Mouse (Mus musculus): ENCODE data around the gene Jagn1. TPM values are rescaled to one million over a fixed set of nuclear protein-coding genes. Genes with fewer than 3 reads are reported as not detected.

Jagn1 gene
- polyA plus RNA-seq, 1 experiment from 2014 or later, result 104 TPM

- WGBS, result 55% methylated on average over 10 of the region's 10 CpGs
Measured at GRCm38 (mm10) chr6:113457952-113458534, 15.7 kb downstream of the Jagn1 start, which contains the start of gene Il17re. Gene Il17re, plus strand, starts transcription at chr6:113458484.

GRCm38 (mm10) chr6:113458635-113459034 is 16.3 kb downstream of the Jagn1 start:
- WGBS, result 51% methylated on average over 10 of the region's 10 CpGs
- Histone ChIP-seq H3K27ac (peak overlapping the region; percentile 60; the same call in 1 of the 2 replicates), H3K4me1 (0 out of 2 replicates have a peak, but pooled peaks cover 7% of the 10 kb centered on the region), H3K9ac (no peak overlapping the region), H3K4me2 (peak overlapping the region; percentile 34; the same call in 1 of the 2 replicates), H3K4me3 (replicated peaks) (peak overlapping the region; percentile 10; the same call in 1 of the 2 replicates), H3K27me3 (no peaks in the 10 kb centered on the region; the same call in 1 of the 2 replicates), H3K9me3 (replicated peaks) (no peaks in the 10 kb centered on the region), H3K36me3 (no peaks in the 10 kb centered on the region)
- peak; percentile 67; the same call in 1 of the 2 replicates for ATAC-seq (replicated peaks; ENCODE audit: low FRiP score)

More at GRCm38 (mm10) chr6:113457952-113458534, 15.7 kb downstream of the Jagn1 start, which contains the start of gene Il17re:
- Histone ChIP-seq H3K4me1 (0 out of 2 replicates have a peak, but pooled peaks cover 7% of the 10 kb centered on the region), H3K9ac (no peak within 1 kb of the TSS), H3K4me3 (replicated peaks) (peak within 1 kb of the TSS; percentile 10; the same call in 1 of the 2 replicates), H3K4me2 (peak within 1 kb of the TSS; percentile 34; the same call in 1 of the 2 replicates), H3K36me3 (no peaks in the 10 kb centered on the region), H3K27me3 (no peaks in the 10 kb centered on the region; the same call in 1 of the 2 replicates), H3K27ac (peak within 1 kb of the TSS; percentile 60; the same call in 1 of the 2 replicates), H3K9me3 (replicated peaks) (no peaks in the 10 kb centered on the region)
- no peak for ATAC-seq (replicated peaks; ENCODE audit: low FRiP score)

- 63% methylated on average over 7 of the region's 7 CpGs for WGBS
- H3K4me2 ChIP-seq, result no peak overlapping the region
- H3K27ac ChIP-seq, result no peak overlapping the region
- no peak for ATAC-seq (replicated peaks; ENCODE audit: low FRiP score)
- no peaks in the 10 kb centered on the region; the same call in 1 of the 2 replicates for H3K27me3 ChIP-seq
- no peak overlapping the region for H3K9ac ChIP-seq
- H3K4me3 ChIP-seq (replicated peaks), result no peak overlapping the region
- H3K4me1 ChIP-seq, result peaks cover 10% of the 10 kb centered on the region
- H3K9me3 ChIP-seq (replicated peaks), result no peaks in the 10 kb centered on the region
- no peaks in the 10 kb centered on the region for H3K36me3 ChIP-seq
Measured at GRCm38 (mm10) chr6:113464040-113464439, 21.7 kb downstream of the Jagn1 start.

GRCm38 (mm10) chr6:113465602-113466001 is 23.2 kb downstream of the Jagn1 start:
- peaks cover 19% of the 10 kb centered on the region for H3K4me1 ChIP-seq
- H3K9ac ChIP-seq, result no peak overlapping the region
- no peaks in the 10 kb centered on the region for H3K9me3 ChIP-seq (replicated peaks)
- peak; percentile 68 for ATAC-seq (replicated peaks; ENCODE audit: low FRiP score)
- 37% methylated on average over 5 of the region's 5 CpGs for WGBS
- peaks cover 9% of the 10 kb centered on the region for H3K27me3 ChIP-seq
- H3K4me2 ChIP-seq, result no peak overlapping the region
- H3K36me3 ChIP-seq, result no peaks in the 10 kb centered on the region
- H3K27ac ChIP-seq, result no peak overlapping the region
- no peak overlapping the region for H3K4me3 ChIP-seq (replicated peaks)

- Histone ChIP-seq H3K27me3 (peaks cover 14% of the 10 kb centered on the region), H3K36me3 (no peaks in the 10 kb centered on the region), H3K9ac (no peak overlapping the region), H3K27ac (no peak overlapping the region), H3K4me2 (peak overlapping the region; percentile 70; the same call in 1 of the 2 replicates), H3K9me3 (replicated peaks) (no peaks in the 10 kb centered on the region), H3K4me1 (peaks cover 38% of the 10 kb centered on the region), H3K4me3 (replicated peaks) (no peak overlapping the region)
- WGBS, result 75% methylated on average over 3 of the region's 3 CpGs
- ATAC-seq (replicated peaks; ENCODE audit: low FRiP score), result no peak
Measured at GRCm38 (mm10) chr6:113468512-113468911, 26.1 kb downstream of the Jagn1 start.

- peaks cover 14% of the 10 kb centered on the region for H3K27me3 ChIP-seq
- peak overlapping the region; percentile 7; the same call in 1 of the 2 replicates for H3K9ac ChIP-seq
- H3K9me3 ChIP-seq (replicated peaks), result no peaks in the 10 kb centered on the region
- H3K27ac ChIP-seq, result peak overlapping the region; percentile 59
- WGBS, result 7% methylated on average over 9 of the region's 9 CpGs
- H3K4me3 ChIP-seq (replicated peaks), result peak overlapping the region; percentile 37
- peaks cover 38% of the 10 kb centered on the region for H3K4me1 ChIP-seq
- peak overlapping the region; percentile 70 for H3K4me2 ChIP-seq
- peak; percentile 26; the same call in 1 of the 2 replicates for ATAC-seq (replicated peaks; ENCODE audit: low FRiP score)
- H3K36me3 ChIP-seq, result no peaks in the 10 kb centered on the region
Measured at GRCm38 (mm10) chr6:113469021-113469420, 26.7 kb downstream of the Jagn1 start.

- Histone ChIP-seq H3K27ac (peak overlapping the region; percentile 59), H3K4me2 (peak overlapping the region; percentile 70), H3K9ac (peak overlapping the region; percentile 7), H3K27me3 (peaks cover 14% of the 10 kb centered on the region), H3K9me3 (replicated peaks) (no peaks in the 10 kb centered on the region), H3K4me3 (replicated peaks) (peak overlapping the region; percentile 37), H3K4me1 (peaks cover 38% of the 10 kb centered on the region), H3K36me3 (no peaks in the 10 kb centered on the region)
- WGBS, result 2% methylated on average over 31 of the region's 31 CpGs
- ATAC-seq (replicated peaks; ENCODE audit: low FRiP score), result peak; percentile 50
Measured at GRCm38 (mm10) chr6:113469432-113469831, 27.1 kb downstream of the Jagn1 start.

GRCm38 (mm10) chr6:113471297-113471936 is 29.0 kb downstream of the Jagn1 start, which contains the start of gene Il17rc:
Gene Il17rc, plus strand, starts transcription at chr6:113471427.
- Histone ChIP-seq H3K36me3 (no peaks in the 10 kb centered on the region), H3K9ac (peak within 1 kb of the TSS; percentile 44), H3K4me1 (peaks cover 32% of the 10 kb centered on the region), H3K4me3 (replicated peaks) (peak within 1 kb of the TSS; percentile 33), H3K4me2 (peak within 1 kb of the TSS; percentile 63), H3K27ac (peak within 1 kb of the TSS; percentile 76), H3K9me3 (replicated peaks) (no peaks in the 10 kb centered on the region), H3K27me3 (peaks cover 14% of the 10 kb centered on the region)
- ATAC-seq (replicated peaks; ENCODE audit: low FRiP score), result peak; percentile 80
- WGBS, result 25% methylated on average over 12 of the region's 12 CpGs

- peak overlapping the region; percentile 76; the same call in 1 of the 2 replicates for H3K27ac ChIP-seq
- peak overlapping the region; percentile 63; the same call in 1 of the 2 replicates for H3K4me2 ChIP-seq
- no peaks in the 10 kb centered on the region for H3K9me3 ChIP-seq (replicated peaks)
- H3K9ac ChIP-seq, result no peak overlapping the region
- no peak for ATAC-seq (replicated peaks; ENCODE audit: low FRiP score)
- peak overlapping the region; percentile 33; the same call in 1 of the 2 replicates for H3K4me3 ChIP-seq (replicated peaks)
- WGBS, result 68% methylated on average over 10 of the region's 10 CpGs
- no peaks in the 10 kb centered on the region for H3K36me3 ChIP-seq
- H3K4me1 ChIP-seq, result peaks cover 32% of the 10 kb centered on the region
- H3K27me3 ChIP-seq, result peaks cover 14% of the 10 kb centered on the region
Measured at GRCm38 (mm10) chr6:113472061-113472460, 29.7 kb downstream of the Jagn1 start.

- H3K9me3 ChIP-seq (replicated peaks), result no peaks in the 10 kb centered on the region
- no peak overlapping the region for H3K27ac ChIP-seq
- ATAC-seq (replicated peaks; ENCODE audit: low FRiP score), result no peak
- H3K4me3 ChIP-seq (replicated peaks), result no peak overlapping the region
- H3K36me3 ChIP-seq, result no peaks in the 10 kb centered on the region
- peaks cover 32% of the 10 kb centered on the region for H3K4me1 ChIP-seq
- no peak overlapping the region for H3K9ac ChIP-seq
- peaks cover 14% of the 10 kb centered on the region for H3K27me3 ChIP-seq
- whole genome bisulfite sequencing, result 58% methylated on average over 2 of the region's 2 CpGs
- no peak overlapping the region for H3K4me2 ChIP-seq
Measured at GRCm38 (mm10) chr6:113473246-113473645, 30.9 kb downstream of the Jagn1 start.

GRCm38 (mm10) chr6:113473715-113474114 is 31.3 kb downstream of the Jagn1 start:
- Histone ChIP-seq H3K4me3 (replicated peaks) (no peak overlapping the region), H3K4me1 (peaks cover 31% of the 10 kb centered on the region), H3K9ac (no peak overlapping the region), H3K27ac (no peak overlapping the region), H3K27me3 (peaks cover 14% of the 10 kb centered on the region), H3K36me3 (no peaks in the 10 kb centered on the region), H3K9me3 (replicated peaks) (no peaks in the 10 kb centered on the region), H3K4me2 (no peak overlapping the region)
- 83% methylated on average over 6 of the region's 6 CpGs for WGBS
- ATAC-seq (replicated peaks; ENCODE audit: low FRiP score), result no peak

GRCm38 (mm10) chr6:113477353-113477752 is 35.0 kb downstream of the Jagn1 start:
- Histone ChIP-seq H3K9ac (no peak overlapping the region), H3K4me1 (peaks cover 19% of the 10 kb centered on the region), H3K27ac (no peak overlapping the region), H3K9me3 (replicated peaks) (no peaks in the 10 kb centered on the region), H3K36me3 (no peaks in the 10 kb centered on the region), H3K27me3 (peaks cover 17% of the 10 kb centered on the region), H3K4me3 (replicated peaks) (no peak overlapping the region), H3K4me2 (no peak overlapping the region)
- 30% methylated on average over 7 of the region's 7 CpGs for WGBS
- ATAC-seq (replicated peaks; ENCODE audit: low FRiP score), result no peak

Data from kidney, embryonic 15.5 days (tissue).